Mouse (Mus musculus) cerebellum, postnatal 10 days (tissue): ENCODE data around the gene Atp10a.
A peak's percentile ranks its signal among the peaks of the same experiment; 100 is the strongest.

ENCODE experiments used
- DNase-seq, 2 experiments: peaks; one replicate each; pipeline ENCODE4 v3.0.0; 2021; ENCODE audit warnings: mixed read lengths in 2 of 2

Atp10a gene

DNA sequence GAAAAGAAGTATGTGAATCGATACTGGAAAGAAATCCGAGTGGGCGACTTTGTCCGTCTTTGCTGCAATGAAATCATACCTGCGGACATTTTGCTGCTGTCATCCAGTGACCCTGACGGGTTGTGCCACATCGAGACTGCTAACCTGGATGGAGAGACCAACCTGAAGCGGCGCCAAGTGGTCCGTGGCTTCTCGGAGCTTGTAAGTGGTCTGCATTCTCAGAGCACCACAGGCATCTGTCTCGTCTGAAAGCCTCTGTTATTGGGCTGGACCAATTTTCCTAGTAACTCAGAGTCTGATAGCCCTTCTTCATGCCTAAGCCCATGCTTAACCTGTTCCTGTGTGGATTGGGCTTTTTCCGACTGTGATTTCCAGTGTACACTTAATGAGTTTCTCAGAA is 84.2 kb downstream of the Atp10a start:
- no peak for DNase-seq

DNA sequence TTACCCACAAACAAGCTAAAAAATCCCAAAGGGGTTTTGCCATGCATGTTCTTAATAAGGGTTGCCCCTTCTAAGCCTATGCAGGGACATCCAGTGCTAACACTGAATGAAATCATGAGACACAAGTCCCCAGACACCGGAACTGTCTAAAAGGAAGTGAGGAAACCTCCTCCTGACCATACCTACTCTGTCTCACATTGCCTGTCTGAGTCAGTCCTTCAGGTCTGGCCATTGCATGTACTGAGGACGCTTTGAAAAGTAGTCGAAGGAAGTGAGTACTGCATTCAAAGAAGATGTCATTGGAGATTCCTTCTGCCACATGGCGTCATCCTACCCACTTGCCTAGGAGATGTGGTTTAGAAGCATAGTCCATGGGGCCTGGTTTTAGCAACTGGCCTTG is 84.9 kb downstream of the Atp10a start:
- no peak for DNase-seq

DNA sequence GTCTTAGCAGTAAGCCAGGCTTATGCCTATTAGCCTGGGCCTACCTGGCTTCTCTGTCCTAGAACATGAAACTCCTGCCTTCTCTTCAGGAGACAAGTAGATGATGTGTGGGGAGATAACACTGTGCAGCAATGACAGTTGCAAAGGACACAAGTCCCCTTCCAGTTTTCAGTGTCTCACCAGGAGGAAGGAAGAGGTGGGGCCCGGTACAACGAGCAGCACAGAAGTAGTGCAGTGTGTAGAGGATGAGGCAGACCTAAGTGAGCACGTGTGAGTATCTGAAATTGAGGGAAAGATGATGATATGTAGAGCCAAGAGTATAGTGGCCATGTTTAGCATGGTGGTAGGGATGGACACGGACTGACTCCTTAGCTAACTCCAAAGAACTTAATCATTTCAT is 86.0 kb downstream of the Atp10a start:
- no peak for DNase-seq

DNA sequence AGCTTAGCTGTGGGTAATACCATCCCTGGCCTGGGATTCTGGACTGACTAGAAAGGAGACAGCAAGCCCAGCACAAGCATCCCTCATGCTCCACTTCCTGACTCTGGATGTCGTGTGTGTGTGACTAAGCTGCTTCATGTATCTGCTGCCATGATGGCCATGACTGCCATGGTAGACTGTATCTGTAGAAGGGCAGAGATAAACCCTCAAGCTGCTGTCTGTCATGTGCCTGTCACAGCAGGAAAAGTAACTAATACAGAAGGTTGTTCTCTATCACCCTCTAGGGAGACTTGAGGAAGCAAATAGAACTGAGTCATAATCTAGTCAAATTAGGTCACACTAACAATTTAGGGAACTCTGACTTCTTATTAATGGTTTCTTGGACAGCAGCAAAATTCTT is 86.7 kb downstream of the Atp10a start:
- DNase-seq = no peak

DNA sequence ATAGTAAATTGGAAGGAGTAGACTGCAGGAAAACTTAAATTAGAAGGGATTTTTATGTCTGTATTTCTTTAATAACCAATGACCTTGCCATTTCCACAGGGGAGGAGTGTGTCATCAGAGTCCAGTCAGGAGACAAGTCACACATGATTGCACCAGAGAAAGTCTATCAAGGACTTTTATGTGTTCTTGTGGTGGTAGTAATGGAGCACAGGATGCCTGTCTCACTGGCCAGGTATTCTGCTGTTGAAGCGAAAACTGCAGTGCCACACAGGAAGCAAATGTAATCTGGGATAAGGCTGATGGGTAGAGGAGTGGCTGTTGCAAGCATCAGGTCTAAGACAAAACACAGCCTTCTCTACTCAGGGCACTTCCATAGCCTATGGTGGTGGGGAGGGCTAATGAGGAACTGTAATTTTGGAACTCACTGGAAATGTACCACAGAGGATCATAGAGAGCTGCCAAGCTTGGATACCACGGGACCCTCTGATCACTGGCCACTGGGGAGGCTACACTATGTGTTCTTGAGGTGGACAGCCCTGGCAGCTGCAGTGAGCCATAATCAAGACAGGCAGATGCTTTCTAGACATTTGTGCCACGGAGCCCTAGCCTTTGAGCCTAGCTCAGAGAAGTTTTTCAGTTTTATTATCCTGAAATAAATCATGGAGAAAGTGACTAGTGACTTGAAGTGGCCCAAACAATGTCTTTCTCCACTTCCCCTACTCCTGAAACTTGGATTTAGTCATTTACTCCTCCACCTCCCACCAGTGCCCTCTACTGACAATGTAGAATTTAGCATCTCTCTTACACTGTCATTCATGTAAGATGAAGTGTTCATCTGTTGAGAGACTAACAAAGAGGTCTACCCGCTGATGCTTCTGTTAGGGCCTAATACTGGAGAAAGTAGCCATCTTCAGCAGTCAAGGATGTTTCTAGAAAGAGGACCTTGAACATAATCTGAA is 87.7 kb downstream of the Atp10a start:
- DNase-seq = peak in 1 of 2 experiments; percentile 28

DNA sequence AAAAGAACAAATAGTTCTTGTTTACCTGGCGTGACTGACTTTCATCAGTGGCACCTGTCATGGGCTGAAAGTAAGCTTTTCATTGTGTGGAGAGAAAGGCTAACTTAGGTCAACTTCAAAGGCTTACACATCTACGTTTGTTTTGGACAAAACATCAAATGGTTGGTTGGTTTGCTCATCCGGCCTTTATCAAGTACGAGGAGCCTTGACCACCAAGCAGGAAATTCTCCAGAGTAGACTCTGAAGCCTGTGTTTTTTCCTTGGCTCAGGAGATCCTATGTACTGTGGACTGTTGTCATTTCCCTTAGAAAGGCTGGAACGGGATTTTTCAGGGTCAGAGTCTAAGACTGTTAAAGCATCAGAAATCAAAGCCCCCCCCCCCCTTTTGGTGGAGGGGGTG is 90.9 kb downstream of the Atp10a start:
- no peak for DNase-seq

DNA sequence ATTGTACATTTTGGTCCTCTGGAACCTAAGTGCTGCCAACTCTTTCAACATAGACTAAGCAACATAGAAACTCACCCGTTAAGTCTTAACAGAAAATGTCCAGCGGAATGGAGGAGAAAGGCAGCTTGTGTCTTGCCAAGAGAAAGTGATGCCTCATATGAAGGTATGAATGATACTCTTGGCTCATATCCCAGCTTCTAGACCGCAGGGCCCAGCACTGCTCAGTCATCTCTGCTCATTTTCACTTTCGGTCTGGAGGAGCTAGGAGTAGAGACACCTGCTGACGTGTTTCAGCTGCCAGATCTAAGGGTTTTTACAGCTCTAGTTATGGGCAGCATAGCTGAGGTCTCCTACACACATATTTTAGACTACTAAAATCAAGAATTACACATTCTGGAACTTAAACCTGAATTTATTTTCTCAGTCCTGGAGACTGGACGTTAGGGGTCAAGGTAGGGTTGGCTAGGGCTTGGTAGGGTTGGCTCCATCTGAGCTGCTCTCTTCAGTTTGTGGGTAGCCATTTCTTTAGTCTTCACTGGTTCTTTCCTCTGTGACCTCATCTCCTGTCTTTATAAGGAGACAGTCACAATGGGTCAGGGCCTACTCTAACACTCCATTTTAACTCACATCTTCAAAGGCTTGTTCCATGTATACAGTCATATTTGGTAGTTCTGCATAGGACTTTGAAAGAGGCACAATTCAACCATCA is 94.1 kb downstream of the Atp10a start:
- peak; percentile 34 to 43 for DNase-seq

DNA sequence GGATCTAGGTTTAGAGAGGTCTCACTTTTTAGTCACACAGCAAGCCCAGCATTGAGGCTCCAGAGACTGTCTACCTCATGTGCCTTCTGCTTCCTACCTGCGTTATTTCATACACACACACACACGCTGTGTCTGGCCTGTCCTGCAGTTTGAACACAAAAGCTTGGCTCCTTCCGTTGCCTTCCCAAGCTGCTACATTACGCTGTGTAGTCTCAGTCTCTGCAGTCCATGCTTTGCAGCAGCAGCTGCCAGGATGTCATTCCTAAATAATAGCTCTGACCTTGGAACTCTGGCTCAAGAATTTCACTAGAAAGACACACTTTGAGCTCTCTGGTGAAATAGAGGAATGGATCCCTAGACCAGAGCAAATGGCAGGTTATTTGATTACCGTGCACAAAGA is 96.1 kb downstream of the Atp10a start:
- peak in 1 of 2 experiments; percentile 14 for DNase-seq

DNA sequence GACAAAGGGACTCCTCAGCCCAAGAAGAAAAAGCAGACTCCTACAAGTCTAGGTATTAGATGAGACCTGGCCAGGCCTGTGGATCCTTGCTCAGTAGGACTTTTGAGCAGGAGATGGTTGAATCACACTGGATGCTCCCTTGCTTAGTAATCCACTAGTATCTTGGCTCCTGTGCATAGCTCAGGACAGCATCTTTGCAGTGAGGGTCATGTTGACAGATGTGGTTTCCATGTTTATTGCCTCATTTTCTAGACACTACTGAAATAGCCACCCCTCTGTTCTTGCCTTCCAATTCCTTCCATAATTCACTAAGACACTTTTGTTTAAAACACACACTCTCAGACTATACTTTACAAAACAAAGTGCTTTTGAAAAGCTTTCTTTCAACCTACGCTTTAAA is 98.1 kb downstream of the Atp10a start:
- DNase-seq = no peak

DNA sequence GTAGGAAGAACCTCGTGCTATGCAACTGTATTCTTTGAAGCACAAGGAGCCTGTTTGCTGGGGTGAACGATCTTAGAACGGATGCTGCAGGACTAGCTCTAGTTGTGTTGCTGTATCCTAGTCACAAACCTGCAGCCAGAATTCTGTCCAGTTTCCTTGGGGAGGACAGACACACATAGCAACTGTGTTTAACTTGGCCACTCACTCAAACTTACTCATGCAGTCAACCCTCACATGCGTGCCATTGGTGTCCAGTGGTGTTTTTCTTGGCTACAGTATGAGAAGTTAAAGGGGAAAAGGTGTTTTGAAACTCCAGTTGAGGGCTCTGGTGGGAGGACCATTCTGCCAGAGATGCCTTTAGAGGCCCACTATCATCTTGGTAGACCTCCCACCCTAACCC is 98.6 kb downstream of the Atp10a start:
- DNase-seq = no peak

DNA sequence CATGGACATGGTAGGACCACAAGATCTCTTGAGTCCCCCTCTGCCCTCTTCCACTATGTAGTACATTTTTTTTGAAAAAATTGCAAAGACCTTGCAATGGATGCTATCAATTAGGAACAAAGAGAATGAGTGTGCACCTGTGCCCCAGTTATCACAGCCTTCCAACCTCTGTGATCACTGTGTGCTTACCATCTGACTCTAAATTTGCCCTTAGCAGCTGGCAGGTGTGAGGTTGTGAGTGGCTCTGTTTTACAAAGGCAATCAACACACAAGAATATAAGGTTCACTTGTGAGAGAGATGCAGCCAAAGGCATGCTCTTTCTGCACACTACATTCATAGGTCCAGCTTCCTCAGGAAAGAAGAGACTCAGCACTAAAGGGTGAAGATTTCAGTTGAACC is 99.1 kb downstream of the Atp10a start:
- no peak for DNase-seq

DNA sequence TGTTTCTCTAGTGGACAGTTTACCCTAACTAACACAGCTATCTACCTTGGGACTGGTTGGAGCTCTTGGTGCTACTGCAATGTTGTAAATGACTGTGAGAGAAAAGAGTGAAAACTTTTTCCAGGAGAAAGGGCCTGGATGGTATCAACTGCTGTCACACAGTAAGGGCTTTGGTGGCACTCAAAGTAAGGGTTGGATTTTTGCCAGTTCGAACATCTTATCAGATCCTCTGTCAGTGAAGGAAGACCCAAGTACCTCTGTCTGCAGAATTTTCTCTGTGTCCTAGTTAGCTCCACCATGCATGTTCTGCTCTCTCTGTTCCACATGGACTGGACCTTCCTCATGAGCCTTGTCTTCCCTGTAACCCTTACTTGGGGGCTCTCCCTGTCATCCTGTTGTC is 99.9 kb downstream of the Atp10a start:
- no peak for DNase-seq

DNA sequence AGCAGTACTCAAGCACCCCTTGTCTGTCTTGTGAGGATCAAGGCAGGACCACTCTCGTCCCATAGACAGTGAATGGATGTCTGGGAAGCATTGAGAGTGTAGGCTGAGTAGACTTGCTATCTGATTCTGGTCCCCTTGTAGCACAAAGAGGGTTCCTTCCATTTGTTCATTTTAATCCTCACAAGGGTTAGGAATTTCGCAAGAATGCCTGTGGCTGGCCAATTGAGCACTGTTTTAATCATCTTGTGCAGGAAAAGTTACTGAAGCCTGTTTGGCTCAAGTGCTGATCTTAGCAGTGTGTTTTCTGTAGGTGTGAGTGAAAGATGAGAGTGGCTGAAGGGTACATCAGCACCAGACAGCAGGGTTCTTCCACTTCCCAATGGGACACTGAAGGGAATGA is 101.4 kb downstream of the Atp10a start:
- no peak for DNase-seq

DNA sequence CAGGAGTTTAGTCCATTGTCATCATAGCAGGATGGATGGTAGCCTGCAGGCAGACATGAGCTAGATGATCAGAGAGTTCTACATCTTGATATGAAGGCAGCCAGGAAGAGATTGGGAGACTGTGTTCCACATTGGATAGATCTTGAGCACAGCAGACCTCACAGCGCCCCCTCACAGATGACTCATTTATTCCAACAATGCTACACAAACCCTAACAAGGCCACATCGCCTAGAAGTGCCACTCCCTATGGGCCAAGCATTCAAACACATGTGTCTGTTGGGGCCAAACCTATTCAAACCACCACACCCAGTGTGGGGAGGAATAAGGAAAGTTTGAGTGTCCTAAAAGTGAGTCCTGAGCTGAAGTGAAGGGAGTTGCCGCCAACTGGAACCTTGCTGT is 102.4 kb downstream of the Atp10a start:
- DNase-seq = no peak

DNA sequence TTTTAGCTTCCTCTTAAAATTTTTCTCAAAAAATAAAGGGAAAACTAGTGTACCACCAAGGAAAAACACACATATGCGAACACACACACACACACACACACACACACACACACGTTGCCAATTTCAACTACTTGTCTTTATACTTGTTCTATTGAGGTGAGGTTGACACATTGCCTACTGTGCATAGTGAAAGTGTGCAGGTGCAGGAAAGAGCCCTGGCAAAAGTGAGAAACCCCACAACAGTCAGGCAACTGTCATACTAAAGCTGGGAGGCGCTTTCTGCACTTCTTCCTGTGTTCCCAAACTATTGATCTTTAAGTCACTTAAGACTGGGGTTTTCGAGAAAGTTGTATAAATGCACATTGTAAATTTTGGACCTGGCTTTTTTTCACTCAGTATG is 103.3 kb downstream of the Atp10a start:
- no peak for DNase-seq

DNA sequence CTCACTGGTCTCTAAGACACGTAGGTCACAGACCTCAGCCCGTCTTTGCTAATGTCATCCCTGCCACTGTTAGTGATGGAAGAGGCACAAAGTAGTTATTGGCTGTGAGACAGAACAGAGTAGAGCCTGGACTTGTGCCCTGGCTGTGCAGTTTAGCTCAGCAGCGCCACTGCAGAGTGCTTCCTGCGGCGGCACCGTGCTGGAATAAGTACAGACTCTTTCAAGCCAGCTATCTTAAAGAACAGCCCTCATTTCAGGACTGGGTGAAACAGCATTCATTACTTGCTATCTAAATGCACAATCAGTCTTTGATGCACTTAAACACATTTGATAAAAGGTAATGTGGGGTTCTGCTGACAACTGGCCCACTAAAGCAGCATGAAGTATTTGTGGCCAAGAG is 111.3 kb downstream of the Atp10a start:
- DNase-seq = peak; percentile 76 to 83

DNA sequence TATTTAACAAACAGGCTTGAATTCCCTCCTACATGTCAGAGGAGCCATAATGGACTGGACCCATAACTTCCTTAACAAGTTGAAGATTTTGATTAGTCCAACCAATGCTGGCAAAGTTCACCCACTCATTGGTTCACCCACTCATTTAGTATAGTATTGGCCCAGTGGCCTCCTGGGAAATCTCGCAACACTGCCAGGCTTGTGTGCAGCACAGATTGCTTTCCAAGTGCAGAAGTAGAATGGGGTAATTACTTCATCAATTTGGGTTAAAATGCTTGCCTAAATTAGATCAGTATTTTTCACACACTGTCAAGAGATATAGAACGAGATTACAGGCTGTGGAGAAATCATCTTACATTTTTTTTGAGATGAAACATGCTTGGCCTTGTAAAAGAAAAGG is 112.3 kb downstream of the Atp10a start:
- no peak for DNase-seq

DNA sequence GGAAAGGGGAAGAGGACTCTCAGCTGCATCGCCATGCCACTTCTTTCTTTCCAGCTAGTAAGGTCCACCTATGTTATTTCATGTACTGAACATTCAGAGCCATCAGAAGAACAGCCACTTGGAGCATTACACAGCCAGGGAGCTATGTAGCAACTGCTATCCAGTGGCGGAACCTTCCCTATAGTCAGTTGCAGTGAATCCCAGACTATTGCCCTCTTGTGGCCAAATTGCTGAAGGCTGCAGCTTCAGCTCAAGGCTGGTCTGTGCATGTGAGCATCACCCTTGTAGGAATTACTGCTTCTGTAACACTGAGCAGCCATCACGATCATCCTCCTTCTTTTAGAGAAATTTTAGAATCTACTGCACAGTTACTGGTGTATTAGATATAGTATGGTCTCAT is 114.3 kb downstream of the Atp10a start:
- DNase-seq = peak; percentile 63 to 71

DNA sequence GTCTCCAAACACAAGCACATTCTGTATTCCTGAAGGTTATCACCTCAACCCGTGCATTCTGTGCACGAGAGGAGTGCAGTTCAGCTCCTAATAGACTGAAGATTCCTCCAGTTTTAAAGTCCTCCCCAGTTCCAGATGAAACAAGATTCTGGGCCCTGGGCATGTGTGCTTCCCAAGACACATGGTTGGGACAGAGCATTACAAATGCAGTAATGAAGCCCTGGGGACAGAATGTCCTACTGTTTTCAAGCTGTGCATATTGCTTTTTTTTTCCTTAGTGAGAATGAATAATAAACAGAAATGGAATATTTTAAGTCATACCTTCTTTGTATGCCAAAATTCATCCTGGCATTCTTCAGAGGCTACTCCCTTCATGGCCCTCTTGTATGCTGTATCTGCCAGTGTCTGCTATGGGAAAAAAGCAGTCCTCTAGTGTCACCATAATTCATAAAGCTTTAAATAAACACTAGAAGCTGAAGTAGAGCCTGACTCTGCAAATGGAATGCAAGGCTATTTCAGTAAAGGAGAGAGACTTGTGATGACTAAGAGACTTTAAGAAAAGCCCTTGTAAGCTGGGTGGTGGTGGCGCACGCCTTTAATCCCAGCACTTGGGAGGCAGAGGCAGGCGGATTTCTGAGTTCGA is 116.2 kb downstream of the Atp10a start:
- no peak for DNase-seq

DNA sequence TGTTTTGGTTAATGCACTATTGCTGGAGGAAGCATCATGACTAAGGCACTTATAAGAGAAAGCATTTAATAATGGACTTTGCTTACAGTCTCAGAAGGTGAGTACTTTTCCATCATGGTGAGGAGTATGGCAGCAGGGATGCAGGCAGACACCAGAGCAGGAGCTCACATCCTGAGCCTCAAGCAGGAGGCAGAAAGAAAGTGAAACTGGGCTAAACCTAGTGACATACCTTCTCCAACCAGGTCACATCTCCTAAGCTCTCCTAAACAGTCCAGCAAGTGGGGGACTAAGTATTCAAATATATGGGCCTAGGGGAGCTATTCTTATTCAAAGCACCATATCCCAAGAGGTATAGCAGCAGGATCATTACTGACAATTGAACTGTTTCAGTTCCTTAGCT is 123.2 kb downstream of the Atp10a start:
- no peak for DNase-seq

DNA sequence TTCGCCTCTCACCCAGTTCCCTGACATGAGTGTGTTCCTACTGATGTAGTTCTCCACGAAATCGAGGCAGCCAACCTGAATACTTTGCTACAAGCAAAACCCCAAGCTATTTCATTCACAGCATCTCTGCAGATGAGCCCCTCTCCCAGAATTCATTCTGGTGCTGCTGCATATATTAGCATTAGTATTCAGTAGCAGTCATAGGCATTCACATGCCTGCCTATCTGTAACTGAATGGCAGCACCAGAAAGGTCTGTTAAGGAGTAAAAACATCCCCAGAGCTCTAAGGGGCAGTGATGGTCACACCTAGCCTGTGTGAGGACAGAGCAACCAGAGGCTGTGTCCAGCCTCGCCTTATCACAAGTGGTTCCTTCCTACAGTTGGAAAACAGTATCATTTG is 131.0 kb downstream of the Atp10a start:
- DNase-seq = no peak

DNA sequence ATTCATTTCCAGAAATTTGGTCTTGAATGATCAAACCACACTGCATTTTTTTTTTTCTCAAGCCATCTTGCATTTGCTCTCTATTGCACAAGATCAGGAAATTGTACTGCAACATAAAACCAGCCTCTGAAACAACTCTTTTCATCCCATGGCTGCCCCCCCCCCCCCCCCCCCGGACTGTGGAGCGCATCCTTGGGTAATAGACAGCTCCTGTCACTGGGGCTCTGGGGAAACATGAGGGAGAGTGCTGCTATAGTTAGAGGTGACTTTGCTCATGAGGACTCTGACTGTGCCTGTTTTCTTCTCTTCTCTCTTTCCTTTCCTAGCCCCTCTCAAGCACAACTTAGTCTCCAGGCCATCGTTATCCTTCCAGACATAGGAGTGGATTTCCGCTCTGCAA is 131.6 kb downstream of the Atp10a start:
- DNase-seq = no peak

DNA sequence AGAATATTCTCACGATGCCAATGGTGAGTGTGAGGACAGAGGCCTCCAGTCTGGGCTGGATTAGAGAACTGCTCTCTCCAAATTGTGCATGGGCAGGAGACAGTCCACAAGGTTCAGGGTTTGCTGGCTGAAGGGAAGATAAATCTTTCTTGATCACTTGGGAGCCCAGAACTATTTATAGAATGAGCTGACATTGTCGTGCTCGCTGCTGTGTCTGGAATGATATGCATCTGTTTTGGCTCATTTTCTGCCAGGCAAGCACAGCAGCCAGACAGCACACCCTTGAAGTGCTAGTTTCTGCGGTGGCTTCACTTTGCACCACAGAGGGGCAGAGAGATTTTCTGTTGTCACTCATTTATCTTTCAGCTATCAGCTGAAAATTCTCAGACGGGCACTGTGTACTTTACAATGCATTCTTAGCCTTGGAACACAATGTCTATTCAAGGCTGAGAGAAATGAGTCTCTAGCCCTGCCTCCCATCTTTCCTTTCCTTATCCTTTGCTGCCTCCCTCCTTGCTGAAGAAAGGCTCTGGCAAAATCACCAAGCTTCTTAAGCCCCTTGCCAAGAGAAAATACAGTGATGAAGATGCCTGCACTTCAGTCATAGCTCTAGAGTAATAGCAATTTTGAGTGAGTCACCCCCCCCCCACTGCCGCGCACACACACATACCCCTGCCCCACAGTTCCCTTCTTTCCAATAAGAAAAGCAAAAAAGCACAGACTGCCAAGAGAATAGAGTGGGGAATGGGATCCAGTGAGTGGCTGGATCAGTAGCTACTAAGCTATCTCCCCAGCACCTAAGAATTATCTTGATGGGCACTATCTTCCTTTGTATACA is 132.7 kb downstream of the Atp10a start:
- DNase-seq = no peak
